Mouse (Mus musculus) central nervous system, embryonic 14 days (tissue): ENCODE results near the gene Tra2a. TPM values are rescaled to one million over a fixed set of nuclear protein-coding genes. Genes with fewer than 3 reads are reported as not detected.

Experiments
- polyA plus RNA-seq: library from polyadenylated mRNA; depleted of rRNA; stranded (reverse); fragments of >200 nt; gene quantifications from 2 replicates; pipeline ENCODE4 v1.2.3, GENCODE M21; 2012; rRNA removed

The Tra2a gene
- polyA plus RNA-seq = 233 and 273 TPM in 2 replicates

GRCm38 (mm10) chr6:49263847-49264243 is at the start of gene Tra2a:
TSS of gene Tra2a (minus strand) at chr6:49264033.

GRCm38 (mm10) chr6:49214928-49215747 is 48.7 kb downstream of the Tra2a start, which contains the start of gene Igf2bp3:
TSS of gene Igf2bp3 (minus strand) at chr6:49214957.

Other genes with a start within 250 kb of the Tra2a start
- gene Gpnmb, start 227.5 kb downstream of the Tra2a start, polyA plus RNA-seq = 2.1 and 2.5 TPM in 2 replicates
- gene Malsu1, start 190.2 kb downstream of the Tra2a start, polyA plus RNA-seq = 27.8 and 28.7 TPM in 2 replicates
- 25.8 and 27.6 TPM in 2 replicates for gene Igf2bp3, start 49.1 kb downstream of the Tra2a start, polyA plus RNA-seq
- 5.4 and 5.5 TPM in 2 replicates for gene Ccdc126, start 55.2 kb upstream of the Tra2a start, polyA plus RNA-seq
- 7.2 and 8.8 TPM in 2 replicates for gene Fam221a, start 103.7 kb upstream of the Tra2a start, polyA plus RNA-seq
- gene Stk31, start 131.6 kb upstream of the Tra2a start, polyA plus RNA-seq = 0.06 and 0.14 TPM in 2 replicates